Mouse (Mus musculus): ENCODE data around the gene Fuz. TPM values are rescaled to one million over a fixed set of nuclear protein-coding genes. Genes with fewer than 3 reads are reported as not detected.

Fuz gene
- polyA plus RNA-seq, 1 experiment, result 2.6 TPM

- H3K27me3 ChIP-seq (ENCODE audit: control insufficient read depth), result no peaks in the 10 kb centered on the region
- TF ChIP-seq TAL1 (IDR thresholded peaks at IDR 0.05; ENCODE audit: low read length), result no peak
- no peak for TF ChIP-seq GATA1 (IDR thresholded peaks at IDR 0.05; ENCODE audit: low read length)
- peaks cover 16% of the 10 kb centered on the region for H3K4me1 ChIP-seq (ENCODE audit: control insufficient read depth)
- peaks cover 65% of the 10 kb centered on the region for H3K36me3 ChIP-seq (ENCODE audit: control insufficient read depth)
- no peaks in the 10 kb centered on the region for H3K9me3 ChIP-seq (ENCODE audit: control insufficient read depth, low read length)
- no peak overlapping the region for H3K4me3 ChIP-seq (replicated peaks)
Observed at GRCm38 (mm10) chr7:44877833-44878232, 18.0 kb upstream of the Fuz start.

DNA sequence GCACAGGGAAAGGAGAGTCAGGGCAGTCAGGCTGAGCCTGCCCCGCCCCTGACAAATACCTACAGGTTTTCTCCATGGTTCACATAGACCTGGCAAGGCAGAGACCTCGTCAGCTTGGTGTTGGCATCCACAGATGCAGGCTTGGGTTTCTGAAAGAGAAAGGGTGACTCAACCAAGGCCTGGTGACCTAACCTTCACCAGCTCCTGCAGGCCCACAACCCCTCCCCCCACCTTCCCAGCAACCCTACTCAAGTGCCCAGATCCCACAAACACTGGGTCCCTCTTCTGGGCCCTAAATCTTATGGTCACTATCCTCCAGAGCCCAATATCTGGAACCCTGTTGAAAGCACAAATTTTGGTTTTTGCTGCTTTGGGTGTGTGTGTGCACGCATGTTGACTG, 12.8 kb upstream of the Fuz start:
- Histone ChIP-seq H3K4me3 (replicated peaks) (no peak overlapping the region), H3K36me3 (ENCODE audit: control insufficient read depth) (peaks cover 92% of the 10 kb centered on the region), H3K4me1 (ENCODE audit: control insufficient read depth) (peaks cover 11% of the 10 kb centered on the region), H3K27me3 (ENCODE audit: control insufficient read depth) (no peaks in the 10 kb centered on the region), H3K9me3 (ENCODE audit: control insufficient read depth, low read length) (no peaks in the 10 kb centered on the region)
- TF ChIP-seq GATA1 (IDR thresholded peaks at IDR 0.05; ENCODE audit: low read length), result no peak
- no peak for TF ChIP-seq TAL1 (IDR thresholded peaks at IDR 0.05; ENCODE audit: low read length)

GRCm38 (mm10) chr7:44884637-44885036, 11.2 kb upstream of the Fuz start:
- Histone ChIP-seq H3K27me3 (ENCODE audit: control insufficient read depth) (no peaks in the 10 kb centered on the region), H3K36me3 (ENCODE audit: control insufficient read depth) (peaks cover 90% of the 10 kb centered on the region), H3K4me3 (replicated peaks) (no peak overlapping the region), H3K9me3 (ENCODE audit: control insufficient read depth, low read length) (no peaks in the 10 kb centered on the region), H3K4me1 (ENCODE audit: control insufficient read depth) (peaks cover 22% of the 10 kb centered on the region)
- no peak for TF ChIP-seq TAL1 (IDR thresholded peaks at IDR 0.05; ENCODE audit: low read length)
- no peak for TF ChIP-seq GATA1 (IDR thresholded peaks at IDR 0.05; ENCODE audit: low read length)

- H3K4me3 ChIP-seq (replicated peaks), result no peak overlapping the region
- H3K27me3 ChIP-seq (ENCODE audit: control insufficient read depth), result no peaks in the 10 kb centered on the region
- no peaks in the 10 kb centered on the region for H3K9me3 ChIP-seq (ENCODE audit: control insufficient read depth, low read length)
- TF ChIP-seq GATA1 (IDR thresholded peaks at IDR 0.05; ENCODE audit: low read length), result no peak
- no peak for TF ChIP-seq TAL1 (IDR thresholded peaks at IDR 0.05; ENCODE audit: low read length)
- peaks cover 79% of the 10 kb centered on the region for H3K36me3 ChIP-seq (ENCODE audit: control insufficient read depth)
- peaks cover 37% of the 10 kb centered on the region for H3K4me1 ChIP-seq (ENCODE audit: control insufficient read depth)
Observed at GRCm38 (mm10) chr7:44886964-44887363, 8.9 kb upstream of the Fuz start.

- Histone ChIP-seq H3K36me3 (ENCODE audit: control insufficient read depth) (peaks cover 64% of the 10 kb centered on the region), H3K4me1 (ENCODE audit: control insufficient read depth) (peaks cover 39% of the 10 kb centered on the region)
Observed at GRCm38 (mm10) chr7:44888256-44889105, 7.4 kb upstream of the Fuz start.

GRCm38 (mm10) chr7:44890180-44890579, 5.7 kb upstream of the Fuz start:
- Histone ChIP-seq H3K4me3 (replicated peaks) (no peak overlapping the region), H3K4me1 (ENCODE audit: control insufficient read depth) (peaks cover 47% of the 10 kb centered on the region), H3K9me3 (ENCODE audit: control insufficient read depth, low read length) (no peaks in the 10 kb centered on the region), H3K27me3 (ENCODE audit: control insufficient read depth) (no peaks in the 10 kb centered on the region), H3K36me3 (ENCODE audit: control insufficient read depth) (peaks cover 50% of the 10 kb centered on the region)
- TF ChIP-seq TAL1 (IDR thresholded peaks at IDR 0.05; ENCODE audit: low read length), result no peak
- no peak for TF ChIP-seq GATA1 (IDR thresholded peaks at IDR 0.05; ENCODE audit: low read length)

More at GRCm38 (mm10) chr7:44888256-44889105, 7.4 kb upstream of the Fuz start:
- Histone ChIP-seq H3K4me3 (replicated peaks) (no peak overlapping the region), H3K27me3 (ENCODE audit: control insufficient read depth) (no peaks in the 10 kb centered on the region), H3K9me3 (ENCODE audit: control insufficient read depth, low read length) (no peaks in the 10 kb centered on the region)
- TF ChIP-seq GATA1 (IDR thresholded peaks at IDR 0.05; ENCODE audit: low read length) (no peak), TAL1 (IDR thresholded peaks at IDR 0.05; ENCODE audit: low read length) (no peak)

DNA sequence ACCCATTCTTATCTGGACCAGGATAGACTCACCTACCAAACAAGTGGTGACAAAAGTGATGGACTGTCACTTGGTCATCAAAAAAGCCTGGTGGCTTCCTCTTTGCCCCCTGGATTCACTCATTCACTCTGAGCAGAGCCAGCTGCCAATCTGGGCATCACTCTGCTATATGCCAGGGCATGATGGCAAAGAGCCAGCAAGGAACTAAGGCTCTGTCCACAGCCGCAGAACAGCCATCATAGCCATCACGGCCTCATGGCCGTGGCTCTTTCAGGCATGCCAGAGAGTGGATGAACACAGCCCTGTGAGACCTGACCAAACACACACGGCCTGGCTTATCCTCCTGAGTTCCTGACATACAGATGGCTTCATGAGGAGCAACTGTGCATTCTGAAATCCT, 5.1 kb upstream of the Fuz start:
- H3K4me1 ChIP-seq (ENCODE audit: control insufficient read depth), result peaks cover 53% of the 10 kb centered on the region
- no peak for TF ChIP-seq TAL1 (IDR thresholded peaks at IDR 0.05; ENCODE audit: low read length)
- no peak for TF ChIP-seq GATA1 (IDR thresholded peaks at IDR 0.05; ENCODE audit: low read length)
- no peaks in the 10 kb centered on the region for H3K27me3 ChIP-seq (ENCODE audit: control insufficient read depth)
- H3K4me3 ChIP-seq (replicated peaks), result peak overlapping the region; percentile 88
- H3K36me3 ChIP-seq (ENCODE audit: control insufficient read depth), result peaks cover 44% of the 10 kb centered on the region
- no peaks in the 10 kb centered on the region for H3K9me3 ChIP-seq (ENCODE audit: control insufficient read depth, low read length)

GRCm38 (mm10) chr7:44891611-44892010, 4.3 kb upstream of the Fuz start:
- Histone ChIP-seq H3K4me1 (ENCODE audit: control insufficient read depth) (peaks cover 62% of the 10 kb centered on the region), H3K27me3 (ENCODE audit: control insufficient read depth) (no peaks in the 10 kb centered on the region), H3K9me3 (ENCODE audit: control insufficient read depth, low read length) (no peaks in the 10 kb centered on the region), H3K36me3 (ENCODE audit: control insufficient read depth) (peaks cover 36% of the 10 kb centered on the region), H3K4me3 (replicated peaks) (peak overlapping the region; percentile 88)
- TF ChIP-seq TAL1 (IDR thresholded peaks at IDR 0.05; ENCODE audit: low read length) (no peak), GATA1 (IDR thresholded peaks at IDR 0.05; ENCODE audit: low read length) (no peak)

GRCm38 (mm10) chr7:44892276-44892921, 3.5 kb upstream of the Fuz start, which contains the start of gene Med25:
Gene Med25 (minus strand): TSS chr7:44892712.
- Histone ChIP-seq H3K27me3 (ENCODE audit: control insufficient read depth) (no peaks in the 10 kb centered on the region), H3K4me3 (replicated peaks) (peak within 1 kb of the TSS; percentile 88), H3K4me1 (ENCODE audit: control insufficient read depth) (peaks cover 67% of the 10 kb centered on the region), H3K9me3 (ENCODE audit: control insufficient read depth, low read length) (no peaks in the 10 kb centered on the region), H3K36me3 (ENCODE audit: control insufficient read depth) (peaks cover 28% of the 10 kb centered on the region)
- TF ChIP-seq GATA1 (IDR thresholded peaks at IDR 0.05; ENCODE audit: low read length) (no peak), TAL1 (IDR thresholded peaks at IDR 0.05; ENCODE audit: low read length) (no peak)
